ENCODE assay signal across 22 mouse cellular contexts in the genomic region with DNA sequence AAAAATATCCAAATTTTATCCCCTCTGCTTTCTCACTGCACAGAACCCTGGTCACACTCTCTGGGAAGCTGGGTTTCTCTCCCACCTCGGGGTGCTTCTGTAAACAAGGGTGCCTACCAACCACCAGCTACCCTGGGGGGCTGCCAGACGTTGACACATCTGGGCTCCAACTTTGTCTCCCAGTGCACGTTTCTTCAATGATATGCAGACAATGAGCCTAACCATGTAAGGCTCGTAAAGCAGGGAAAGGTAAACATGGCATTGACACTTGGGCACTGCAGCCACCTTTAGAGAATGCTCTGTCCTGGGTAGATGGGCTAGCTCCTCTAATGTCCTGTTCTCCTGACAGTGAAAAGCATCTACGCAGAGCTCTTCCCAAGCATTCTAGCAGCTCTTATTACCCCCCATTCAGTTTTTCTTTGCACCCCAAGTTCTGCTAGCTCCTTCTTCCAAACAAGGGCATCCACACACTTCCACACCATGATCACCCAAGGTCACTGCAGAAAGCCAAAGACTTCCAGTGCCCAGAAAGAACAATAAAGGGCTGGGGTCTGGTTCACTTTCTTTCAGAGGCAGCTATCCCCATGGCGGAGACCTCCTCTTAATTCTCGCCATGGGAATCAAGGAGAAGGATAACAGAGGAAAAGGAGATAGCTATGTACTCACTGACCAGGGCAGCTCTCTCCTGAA. TPM values are rescaled to one million over a fixed set of nuclear protein-coding genes. Genes with fewer than 3 reads are reported as not detected.
DNase-seq lines count a peak whose midpoint lies in the region; ATAC-seq and TF ChIP-seq lines count a peak whose summit lies in the region.
"Had no signal": no experiment of that assay in that cellular context is flagged by ENCODE, and none has a peak within 500 bp of the region (broad histone marks: within the 10 kb centered on the region; RNA-seq: fewer than 3 reads in every experiment).

No protein-coding gene starts in this region.

- H3K27me3 ChIP-seq in forebrain, postnatal 0 days (ENCODE audit: insufficient read depth, low read length) = peaks cover 70% of the 10 kb centered on the region
- H3K27me3 ChIP-seq in forebrain, embryonic 13.5 days = peaks cover 97% of the 10 kb centered on the region
- peaks cover 98% of the 10 kb centered on the region for H3K27me3 ChIP-seq in embryonic facial prominence, embryonic 10.5 days (replicated peaks; ENCODE audit: low read depth, poor library complexity, severe bottlenecking)
- H3K27me3 ChIP-seq in hindbrain, embryonic 15.5 days = peaks cover 65% of the 10 kb centered on the region
- H3K27me3 ChIP-seq in midbrain, embryonic 14.5 days (ENCODE audit: control insufficient read depth, insufficient read depth, low read length) = peaks cover 71% of the 10 kb centered on the region
- H3K27me3 ChIP-seq: Patski had no signal

- H3K36me3 ChIP-seq in forebrain, postnatal 0 days (ENCODE audit: insufficient read depth) = no peaks in the 10 kb centered on the region
- H3K36me3 ChIP-seq in forebrain, embryonic 13.5 days (ENCODE audit: poor library complexity, severe bottlenecking) = no peaks in the 10 kb centered on the region
- no peaks in the 10 kb centered on the region for H3K36me3 ChIP-seq in embryonic facial prominence, embryonic 10.5 days (replicated peaks)
- H3K36me3 ChIP-seq in hindbrain, embryonic 15.5 days = no peaks in the 10 kb centered on the region
- H3K36me3 ChIP-seq in midbrain, embryonic 14.5 days (ENCODE audit: control insufficient read depth, insufficient read depth, low read length) = no peaks in the 10 kb centered on the region

- TF ChIP-seq CTCF in forebrain, postnatal 0 days (IDR thresholded peaks at IDR 0.05; ENCODE audit: low read depth) = no peak

- H3K4me1 ChIP-seq in forebrain, postnatal 0 days (ENCODE audit: insufficient read depth) = no peaks in the 10 kb centered on the region
- H3K4me1 ChIP-seq in forebrain, embryonic 13.5 days = peaks cover 12% of the 10 kb centered on the region; the same call in 1 of the 2 replicates
- H3K4me1 ChIP-seq in embryonic facial prominence, embryonic 10.5 days = peaks cover 46% of the 10 kb centered on the region
- H3K4me1 ChIP-seq in hindbrain, embryonic 15.5 days (replicated peaks) = peaks cover 14% of the 10 kb centered on the region
- no peaks in the 10 kb centered on the region for H3K4me1 ChIP-seq in midbrain, embryonic 14.5 days (ENCODE audit: control insufficient read depth, insufficient read depth, low read length)

- H3K4me3 ChIP-seq in forebrain, postnatal 0 days (ENCODE audit: low read depth, low read length) = no peak overlapping the region
- no peak overlapping the region for H3K4me3 ChIP-seq in forebrain, embryonic 13.5 days
- H3K4me3 ChIP-seq in embryonic facial prominence, embryonic 10.5 days = peak overlapping the region; percentile 30
- peak overlapping the region; percentile 14 for H3K4me3 ChIP-seq in hindbrain, embryonic 15.5 days
- H3K4me3 ChIP-seq in midbrain, embryonic 14.5 days (replicated peaks; ENCODE audit: low read depth, low read length) = peak overlapping the region; percentile 45
- H3K4me3 ChIP-seq: gastrocnemius, adult 2 months; heart, adult 2 months; myocyte had no signal

- no peak overlapping the region for H3K4me2 ChIP-seq in forebrain, postnatal 0 days (ENCODE audit: low read depth)
- H3K4me2 ChIP-seq in forebrain, embryonic 13.5 days = no peak overlapping the region
- H3K4me2 ChIP-seq in hindbrain, embryonic 15.5 days = 0 out of 2 replicates have a peak overlapping the region, but pooled peaks have one; percentile 14
- peak overlapping the region; percentile 65 for H3K4me2 ChIP-seq in midbrain, embryonic 14.5 days (ENCODE audit: low read length)
- H3K4me2 ChIP-seq: lung, embryonic 14.5 days had no signal

- no peak for ATAC-seq in forebrain, postnatal 0 days
- no peak for ATAC-seq in forebrain, embryonic 13.5 days
- ATAC-seq in hindbrain, embryonic 15.5 days (ENCODE audit: low FRiP score, low read depth) = no peak
- no peak for ATAC-seq in midbrain, embryonic 14.5 days (ENCODE audit: low FRiP score, low TSS enrichment)
- ATAC-seq: forebrain, embryonic 14.5 days; intestine, postnatal 0 days; Patski had no signal

- DNase-seq in forebrain, postnatal 0 days = peak; percentile 17
- peak; percentile 29 for DNase-seq in embryonic facial prominence, embryonic 10.5 days (ENCODE audit: low spot score)
- peak; percentile 17 for DNase-seq in midbrain, embryonic 14.5 days
- DNase-seq in right cerebral cortex, adult 2 months (ENCODE audit: low spot score in 2 of 2) = no peak
- DNase-seq in adrenal gland, adult 2 months = no peak
- no peak for DNase-seq in left cerebral cortex, adult 11 months (ENCODE audit: low spot score)
- DNase-seq: cerebellum, adult 11 months; cerebellum, postnatal 25 days; gastrocnemius, adult 2 months; heart, adult 2 months; lung, embryonic 14.5 days; thymus, adult 2 months had no signal

- no peak overlapping the region for H3K9ac ChIP-seq in forebrain, postnatal 0 days
- H3K9ac ChIP-seq in forebrain, embryonic 13.5 days = no peak overlapping the region
- H3K9ac ChIP-seq in hindbrain, embryonic 15.5 days = 0 out of 2 replicates have a peak overlapping the region, but pooled peaks have one; percentile 5
- H3K9ac ChIP-seq in midbrain, embryonic 14.5 days (replicated peaks; ENCODE audit: low read length) = peak overlapping the region; percentile 69
- H3K9ac ChIP-seq: lung, embryonic 14.5 days had no signal

- no peak overlapping the region for H3K27ac ChIP-seq in forebrain, postnatal 0 days (ENCODE audit: low read depth, low read length)
- H3K27ac ChIP-seq in forebrain, embryonic 13.5 days = no peak overlapping the region
- no peak overlapping the region for H3K27ac ChIP-seq in embryonic facial prominence, embryonic 10.5 days (replicated peaks)
- H3K27ac ChIP-seq in hindbrain, embryonic 15.5 days (replicated peaks) = no peak overlapping the region
- H3K27ac ChIP-seq in midbrain, embryonic 14.5 days (replicated peaks; ENCODE audit: low read depth, low read length) = peak overlapping the region; percentile 89
- H3K27ac ChIP-seq: gastrocnemius, adult 2 months; heart, adult 2 months had no signal

- WGBS in forebrain, postnatal 0 days = 4% methylated on average over 7 of the region's 7 CpGs
- 3% methylated on average over 7 of the region's 7 CpGs for WGBS in forebrain, embryonic 13.5 days
- WGBS in embryonic facial prominence, embryonic 10.5 days = 3% methylated on average over 7 of the region's 7 CpGs
- WGBS in hindbrain, embryonic 15.5 days = 2% methylated on average over 7 of the region's 7 CpGs
- 1% methylated on average over 7 of the region's 7 CpGs for WGBS in midbrain, embryonic 14.5 days

- no peaks in the 10 kb centered on the region for H3K9me3 ChIP-seq in forebrain, postnatal 0 days (ENCODE audit: low read length)
- no peaks in the 10 kb centered on the region for H3K9me3 ChIP-seq in forebrain, embryonic 13.5 days (replicated peaks)
- no peaks in the 10 kb centered on the region for H3K9me3 ChIP-seq in embryonic facial prominence, embryonic 10.5 days
- no peaks in the 10 kb centered on the region for H3K9me3 ChIP-seq in hindbrain, embryonic 15.5 days
- H3K9me3 ChIP-seq in midbrain, embryonic 14.5 days (ENCODE audit: control insufficient read depth, low read length) = no peaks in the 10 kb centered on the region

RNA-seq across cellular contexts. Expression of a gene that starts 2.3 kb away (rescaled TPM):
- total RNA-seq in forebrain, postnatal 0 days (2014; rRNA removed) = not detected in 2 replicates
- polyA plus RNA-seq in forebrain, postnatal 0 days (2015; fragmentation: Nextera tagmentation; extraction: Ambion mirVana) = not detected in 2 replicates
- polyA plus RNA-seq in forebrain, embryonic 13.5 days (2015; fragmentation: Nextera tagmentation; extraction: Ambion mirVana) = not detected in 2 replicates
- 0.82 TPM in 1 of 2 replicates, not detected in the other for polyA plus RNA-seq in embryonic facial prominence, embryonic 10.5 days (2016; fragmentation: Nextera tagmentation; extraction: Ambion mirVana)
- polyA plus RNA-seq in hindbrain, embryonic 15.5 days (2015; fragmentation: Nextera tagmentation; extraction: Ambion mirVana) = 0.69 and 1.2 TPM in 2 replicates
- polyA plus RNA-seq in midbrain, embryonic 14.5 days (2014; fragmentation: Nextera tagmentation; extraction: Ambion mirVana) = 5.5 and 6.3 TPM in 2 replicates
- total RNA-seq in adrenal gland, adult 2 months (2021) = not detected
- not detected in 2 replicates for polyA plus RNA-seq in adrenal gland, adult 2 months (2012; rRNA removed)
- total RNA-seq: gastrocnemius, adult 2 months; heart, adult 2 months; left cerebral cortex, postnatal 25 days; liver, adult 2 months had no signal
- polyA plus RNA-seq: embryonic facial prominence, embryonic 14.5 days; heart, adult 2 months; heart, postnatal 0 days; intestine, postnatal 0 days; liver, adult 2 months; lung, embryonic 14.5 days; myocyte; Patski; thymus, adult 2 months had no signal

RNA-seq across cellular contexts. Expression of a gene that starts 2.8 kb away (rescaled TPM):
- total RNA-seq in forebrain, postnatal 0 days (2014; rRNA removed) = 0.48 and 0.62 TPM in 2 replicates
- 1.4 and 1.8 TPM in 2 replicates for polyA plus RNA-seq in forebrain, postnatal 0 days (2015; fragmentation: Nextera tagmentation; extraction: Ambion mirVana)
- polyA plus RNA-seq in forebrain, embryonic 13.5 days (2015; fragmentation: Nextera tagmentation; extraction: Ambion mirVana) = 1.4 and 3.3 TPM in 2 replicates
- 24.5 and 29.1 TPM in 2 replicates for polyA plus RNA-seq in embryonic facial prominence, embryonic 10.5 days (2016; fragmentation: Nextera tagmentation; extraction: Ambion mirVana)
- 28.8 and 32.3 TPM in 2 replicates for polyA plus RNA-seq in hindbrain, embryonic 15.5 days (2015; fragmentation: Nextera tagmentation; extraction: Ambion mirVana)
- 88.6 and 120 TPM in 2 replicates for polyA plus RNA-seq in midbrain, embryonic 14.5 days (2014; fragmentation: Nextera tagmentation; extraction: Ambion mirVana)
- 10 to 100 TPM; 12.7 to 26.1 TPM for total RNA-seq in adrenal gland, adult 2 months (2021)
- polyA plus RNA-seq in adrenal gland, adult 2 months (2012; rRNA removed) = 15.9 and 18.6 TPM in 2 replicates
- total RNA-seq: left cerebral cortex, postnatal 25 days; liver, adult 2 months had no signal

RNA-seq across cellular contexts. Expression of a gene that starts 6.0 kb away (rescaled TPM):
- not detected in 2 replicates for total RNA-seq in forebrain, postnatal 0 days (2014; rRNA removed)
- not detected in 2 replicates for polyA plus RNA-seq in forebrain, postnatal 0 days (2015; fragmentation: Nextera tagmentation; extraction: Ambion mirVana)
- not detected in 2 replicates for polyA plus RNA-seq in forebrain, embryonic 13.5 days (2015; fragmentation: Nextera tagmentation; extraction: Ambion mirVana)
- polyA plus RNA-seq in embryonic facial prominence, embryonic 10.5 days (2016; fragmentation: Nextera tagmentation; extraction: Ambion mirVana) = 2.3 TPM in 2 replicates
- polyA plus RNA-seq in hindbrain, embryonic 15.5 days (2015; fragmentation: Nextera tagmentation; extraction: Ambion mirVana) = 0.45 and 0.48 TPM in 2 replicates
- polyA plus RNA-seq in midbrain, embryonic 14.5 days (2014; fragmentation: Nextera tagmentation; extraction: Ambion mirVana) = 1.7 and 2.5 TPM in 2 replicates
- total RNA-seq in adrenal gland, adult 2 months (2021) = 1 to 10 TPM in 1 of 2 experiments, under 1 TPM in 1; 0.59 to 1.0 TPM
- 0.11 and 0.22 TPM in 2 replicates for polyA plus RNA-seq in adrenal gland, adult 2 months (2012; rRNA removed)
- total RNA-seq: gastrocnemius, adult 2 months; heart, adult 2 months; left cerebral cortex, postnatal 25 days; liver, adult 2 months had no signal
- polyA plus RNA-seq: forebrain, embryonic 14.5 days; heart, adult 2 months; heart, postnatal 0 days; intestine, postnatal 0 days; liver, adult 2 months; lung, embryonic 14.5 days; myocyte; Patski; thymus, adult 2 months had no signal

Comparison
In these comparisons a context has a peak if more than half of its experiments do, and no peak if none do; other contexts are left out.
1. DNase-seq: peak in forebrain, postnatal 0 days (single experiment), embryonic facial prominence, embryonic 10.5 days (single experiment) and midbrain, embryonic 14.5 days (single experiment); none in right cerebral cortex, adult 2 months (0 of 2), adrenal gland, adult 2 months (single experiment) and left cerebral cortex, adult 11 months (single experiment).
2. H3K4me2 ChIP-seq: peak in hindbrain, embryonic 15.5 days (single experiment) and midbrain, embryonic 14.5 days (single experiment); none in forebrain, postnatal 0 days (single experiment) and forebrain, embryonic 13.5 days (single experiment).
3. H3K4me3 ChIP-seq: peak in embryonic facial prominence, embryonic 10.5 days (single experiment), hindbrain, embryonic 15.5 days (single experiment) and midbrain, embryonic 14.5 days (single experiment); none in forebrain, postnatal 0 days (single experiment) and forebrain, embryonic 13.5 days (single experiment).
4. H3K9ac ChIP-seq: peak in hindbrain, embryonic 15.5 days (single experiment) and midbrain, embryonic 14.5 days (single experiment); none in forebrain, postnatal 0 days (single experiment) and forebrain, embryonic 13.5 days (single experiment).